Mouse (Mus musculus) myocyte (in vitro differentiated cells): ENCODE data around the gene Prkca.

Experiments used
- CEBPB ChIP-seq: IDR thresholded peaks from 2 replicates; pipeline ENCODE4 v1.6.1; 2011; ENCODE audit warnings: mild to moderate bottlenecking, moderate library complexity; ENCODE audit not compliant: poor library complexity, insufficient read depth, severe bottlenecking
- E2F4 ChIP-seq: IDR thresholded peaks from one replicate; pipeline ENCODE4 v1.6.1; 2011; ENCODE audit warnings: mild to moderate bottlenecking, control low read depth, moderate library complexity; ENCODE audit not compliant: insufficient read depth
- MAX ChIP-seq: IDR thresholded peaks from one replicate; pipeline ENCODE4 v1.6.1; 2011; ENCODE audit warnings: low read depth, mild to moderate bottlenecking, control low read depth
- MYOD1 ChIP-seq, 3 experiments: IDR thresholded peaks; one replicate each; pipeline ENCODE4 v1.6.1; 2011; ENCODE audit warnings: control low read depth in 2 of 3, low read depth in 2 of 3, mild to moderate bottlenecking in 2 of 3, moderate library complexity in 1 of 3; ENCODE audit not compliant: insufficient read length in 2 of 3, control insufficient read depth in 1 of 3
- MYOG ChIP-seq, 3 experiments: IDR thresholded peaks; one replicate each; pipeline ENCODE4 v1.6.1; 2011; ENCODE audit warnings: control low read depth in 2 of 3, low read depth in 2 of 3, mild to moderate bottlenecking in 2 of 3; ENCODE audit not compliant: insufficient read length in 2 of 3, control insufficient read depth in 1 of 3, insufficient read depth in 1 of 3
- POLR2A ChIP-seq: IDR thresholded peaks from one replicate; pipeline ENCODE4 v1.6.1; 2011; ENCODE audit warnings: low read depth, mild to moderate bottlenecking, control low read depth, moderate library complexity; ENCODE audit not compliant: insufficient read length
- POLR2AphosphoS2 ChIP-seq: IDR thresholded peaks from one replicate; pipeline ENCODE4 v1.6.1; 2011; ENCODE audit warnings: low read depth, control low read depth; ENCODE audit not compliant: insufficient read length
- REST ChIP-seq: IDR thresholded peaks from one replicate; pipeline ENCODE4 v1.6.1; 2011; ENCODE audit warnings: mild to moderate bottlenecking, control low read depth, moderate library complexity; ENCODE audit not compliant: insufficient read depth, insufficient read length
- TCF12 ChIP-seq: IDR thresholded peaks from one replicate; pipeline ENCODE4 v1.6.1; 2011; ENCODE audit warnings: mild to moderate bottlenecking, control low read depth; ENCODE audit not compliant: poor library complexity, insufficient read depth, severe bottlenecking
- USF1 ChIP-seq: IDR thresholded peaks from one replicate; pipeline ENCODE4 v1.6.1; 2011; ENCODE audit warnings: low read depth, mild to moderate bottlenecking, control low read depth, moderate library complexity

DNA sequence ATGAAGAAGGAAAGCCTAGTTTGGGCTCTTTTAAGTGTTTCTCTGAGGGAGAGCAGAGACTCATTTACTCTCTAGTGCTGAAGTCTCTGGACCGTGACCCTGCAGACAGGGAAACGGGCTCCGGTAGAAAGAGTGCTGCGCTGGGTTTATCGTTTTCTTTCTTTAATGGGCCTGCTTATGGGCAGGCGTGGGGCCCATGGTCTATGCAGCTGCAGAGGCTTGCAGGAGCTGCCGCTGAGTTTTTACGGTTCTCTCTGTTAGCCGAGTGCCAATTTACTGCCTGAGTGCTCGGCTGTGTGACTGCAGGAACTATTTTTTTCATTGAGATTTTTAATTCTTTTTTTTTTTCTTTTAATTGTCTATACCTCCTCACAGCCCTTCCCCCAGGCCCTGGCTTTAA, 373.8 kb downstream of the Prkca start:
- no peak for TF ChIP-seq POLR2AphosphoS2
- no peak for TF ChIP-seq POLR2A
- TF ChIP-seq USF1 = no peak
- no peak for TF ChIP-seq CEBPB
- TF ChIP-seq MAX = no peak
- TF ChIP-seq E2F4 = no peak
- no peak for TF ChIP-seq MYOG (IDR thresholded peaks at IDR 0.05; ENCODE audit: control insufficient read depth in 1 of 3, insufficient read depth in 1 of 3, insufficient read length in 2 of 3, low read depth in 2 of 3)
- TF ChIP-seq TCF12 = no peak
- TF ChIP-seq MYOD1 (IDR thresholded peaks at IDR 0.05; ENCODE audit: control insufficient read depth in 1 of 3, insufficient read length in 2 of 3, low read depth in 2 of 3) = no peak
- TF ChIP-seq REST = no peak
